Mouse (Mus musculus) heart, embryonic 11.5 days (tissue): ENCODE results near the gene Ccr2. TPM values are rescaled to one million over a fixed set of nuclear protein-coding genes. Genes with fewer than 3 reads are reported as not detected.
"Not testable (repeated sequence)": the region's sequence is repeated elsewhere in the genome, so short reads cannot be mapped to it uniquely, and the experiment has no call there.

Experiments used
- ATAC-seq: fragments of 200-750 bp; cut with Nextera tagmentation; replicated peaks from 2 replicates; pipeline ENCODE4 v1.8.0; 2017; ENCODE audit warnings: moderate library complexity; ENCODE audit not compliant: insufficient number of reproducible peaks, low FRiP score, low TSS enrichment
- H3K27ac ChIP-seq: fragments of 300-500 bp; sonication (generic); 2 replicates; pipeline ENCODE4 v1.5.1; 2014; ENCODE audit warnings: mild to moderate bottlenecking, low read depth, low read length
- H3K27me3 ChIP-seq: fragments of 300-500 bp; sonication (generic); 2 replicates; pipeline ENCODE4 v1.6.1; 2014; ENCODE audit warnings: mild to moderate bottlenecking, low read length, mixed read lengths; ENCODE audit not compliant: control insufficient read depth, insufficient read depth
- H3K36me3 ChIP-seq: fragments of 300-500 bp; sonication (generic); 2 replicates; pipeline ENCODE4 v1.6.1; 2014; ENCODE audit warnings: mild to moderate bottlenecking, low read length, moderate library complexity, mixed read lengths; ENCODE audit not compliant: control insufficient read depth, insufficient read depth
- H3K4me1 ChIP-seq: fragments of 300-500 bp; sonication (generic); 2 replicates; pipeline ENCODE4 v1.6.1; 2014; ENCODE audit warnings: low read length; ENCODE audit not compliant: control insufficient read depth, insufficient read depth
- H3K4me2 ChIP-seq: fragments of 300-500 bp; sonication (generic); 2 replicates; pipeline ENCODE4 v1.6.1; 2014; ENCODE audit warnings: mild to moderate bottlenecking, moderate library complexity
- H3K4me3 ChIP-seq: fragments of 300-500 bp; sonication (generic); 2 replicates; pipeline ENCODE4 v1.5.1; 2014; ENCODE audit warnings: low read depth, low read length
- H3K9ac ChIP-seq: fragments of 300-500 bp; sonication (generic); 2 replicates; pipeline ENCODE4 v1.6.1; 2014; ENCODE audit warnings: mild to moderate bottlenecking, low read depth, low read length, moderate library complexity
- H3K9me3 ChIP-seq: fragments of 300-500 bp; sonication (generic); replicated peaks from 2 replicates; pipeline ENCODE4 v1.6.1; 2016; ENCODE audit warnings: low read length; ENCODE audit not compliant: control insufficient read depth
- WGBS: fragments of 180-500 bp; shearing (Covaris S2); extraction: QIAGEN DNeasy Blood & Tissue Kit; methylation state at CpG from one replicate; pipeline ENCODE4 v1.1.7; 2014; ENCODE audit not compliant: insufficient replicate concordance; 5-methylcytosine and 5-hydroxymethylcytosine counted together
- polyA plus RNA-seq: library from polyadenylated mRNA; unstranded; fragments of >200 nt; fragmentation: Nextera tagmentation; extraction: Ambion mirVana; gene quantifications from 2 replicates; pipeline ENCODE4 v1.2.1, GENCODE M21; 2014

Ccr2 gene
- polyA plus RNA-seq, 1 experiment from 2014 or later = 0.39 TPM

DNA sequence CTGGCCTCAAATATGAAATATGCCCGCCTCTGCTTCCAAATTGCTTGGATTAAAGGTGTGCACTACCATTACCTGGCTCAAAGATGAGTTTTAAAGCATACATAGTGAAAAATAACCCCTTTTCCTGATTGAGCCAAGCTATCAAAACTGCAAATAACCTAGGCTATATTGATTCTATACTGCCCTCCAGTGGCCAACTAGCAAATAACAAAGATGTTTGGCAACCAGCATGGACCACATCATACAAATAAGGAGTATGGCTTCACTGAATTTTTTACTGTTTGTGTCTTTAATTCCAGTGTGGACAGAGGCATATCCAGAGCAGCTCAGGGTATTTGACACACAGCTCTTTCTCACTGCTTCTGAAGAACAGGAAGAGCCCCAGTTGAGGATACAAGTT lies 26.6 kb downstream of the Ccr2 start:
- Histone ChIP-seq H3K9ac (no peak overlapping the region), H3K36me3 (no peaks in the 10 kb centered on the region), H3K27me3 (no peaks in the 10 kb centered on the region), H3K4me2 (no peak overlapping the region), H3K4me3 (no peak overlapping the region), H3K27ac (no peak overlapping the region), H3K4me1 (0 out of 2 replicates have a peak, but pooled peaks cover 3% of the 10 kb centered on the region), H3K9me3 (no peaks in the 10 kb centered on the region)
- ATAC-seq = no peak
- WGBS = 0% methylated on average over 1 of the region's 1 CpGs

GRCm38 (mm10) chr9:124132899-124133298 lies 31.1 kb downstream of the Ccr2 start:
- not testable (repeated sequence) for H3K4me3 ChIP-seq, ATAC-seq, H3K27ac ChIP-seq, H3K36me3 ChIP-seq, H3K9me3 ChIP-seq, H3K4me1 ChIP-seq, H3K27me3 ChIP-seq, H3K4me2 ChIP-seq, H3K9ac ChIP-seq
- 84% methylated on average over 2 of the region's 2 CpGs for WGBS

- H3K36me3 ChIP-seq = not testable (repeated sequence)
Measured at GRCm38 (mm10) chr9:124134919-124135318, 33.2 kb downstream of the Ccr2 start.

DNA sequence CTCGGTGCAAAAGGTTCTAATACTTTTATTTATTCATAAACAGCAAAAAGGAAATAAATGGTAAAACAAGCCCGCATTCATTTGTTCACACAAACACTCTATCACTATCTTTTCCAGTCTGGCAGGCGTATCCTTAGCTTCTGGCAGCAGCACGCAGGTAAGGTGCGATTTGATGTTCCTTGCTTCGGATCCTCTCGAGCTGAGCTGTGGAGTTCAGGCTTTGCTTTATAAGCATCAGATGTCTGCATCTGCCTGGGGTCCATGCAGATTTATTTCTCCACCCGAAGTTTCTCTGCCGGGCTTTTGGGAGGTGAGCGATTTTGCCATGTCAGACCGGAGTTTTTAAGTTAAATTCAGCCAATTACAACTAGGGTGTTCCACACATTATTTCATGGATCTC lies 35.9 kb downstream of the Ccr2 start:
- no peak for ATAC-seq
- Histone ChIP-seq H3K4me2 (no peak overlapping the region), H3K27me3 (no peaks in the 10 kb centered on the region), H3K4me3 (no peak overlapping the region), H3K9ac (no peak overlapping the region), H3K9me3 (no peaks in the 10 kb centered on the region), H3K27ac (no peak overlapping the region), H3K36me3 (no peaks in the 10 kb centered on the region), H3K4me1 (no peaks in the 10 kb centered on the region)
- 50% methylated on average over 11 of the region's 11 CpGs for WGBS

More at GRCm38 (mm10) chr9:124134919-124135318, 33.2 kb downstream of the Ccr2 start:
- H3K27me3 ChIP-seq, H3K27ac ChIP-seq, ATAC-seq, H3K9me3 ChIP-seq, H3K4me1 ChIP-seq, H3K4me2 ChIP-seq, H3K9ac ChIP-seq, H3K4me3 ChIP-seq: not testable (repeated sequence)
- 79% methylated on average over 1 of the region's 1 CpGs for WGBS

GRCm38 (mm10) chr9:124138055-124138775 lies 36.5 kb downstream of the Ccr2 start:
- WGBS = 15% methylated on average over 4 of the region's 4 CpGs
- Histone ChIP-seq H3K9me3 (no peaks in the 10 kb centered on the region), H3K4me3 (no peak overlapping the region), H3K36me3 (no peaks in the 10 kb centered on the region), H3K4me1 (no peaks in the 10 kb centered on the region), H3K27ac (no peak overlapping the region), H3K9ac (no peak overlapping the region), H3K27me3 (no peaks in the 10 kb centered on the region), H3K4me2 (no peak overlapping the region)
- no peak for ATAC-seq

DNA sequence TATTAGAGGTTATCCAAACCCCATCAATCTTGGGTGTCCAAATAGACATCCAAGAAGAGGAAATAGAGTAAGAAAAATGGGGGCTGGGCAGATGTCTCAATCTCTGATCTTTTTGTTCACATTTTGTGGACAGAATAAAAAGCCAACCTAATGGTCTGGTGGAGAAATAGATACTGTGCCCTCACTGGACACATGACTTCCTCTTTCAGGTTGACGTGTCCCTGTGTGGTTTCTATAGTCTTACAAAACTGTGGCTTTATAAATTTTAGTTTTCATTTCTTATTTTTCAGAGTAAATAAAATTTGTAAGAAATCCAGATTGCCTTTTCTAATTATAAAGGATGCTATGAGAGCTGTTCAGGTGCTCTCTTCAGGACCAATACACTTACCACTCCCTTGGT lies 41.9 kb downstream of the Ccr2 start:
- no peaks in the 10 kb centered on the region for H3K4me1 ChIP-seq
- H3K9me3 ChIP-seq = no peaks in the 10 kb centered on the region
- H3K4me3 ChIP-seq = no peak overlapping the region
- no peak overlapping the region for H3K27ac ChIP-seq
- H3K9ac ChIP-seq = no peak overlapping the region
- H3K36me3 ChIP-seq = no peaks in the 10 kb centered on the region
- H3K27me3 ChIP-seq = no peaks in the 10 kb centered on the region
- no peak overlapping the region for H3K4me2 ChIP-seq
- no peak for ATAC-seq
- WGBS = 77% methylated on average over 1 of the region's 1 CpGs

- H3K27ac ChIP-seq = no peak overlapping the region
- H3K4me2 ChIP-seq = no peak overlapping the region
- no peaks in the 10 kb centered on the region for H3K9me3 ChIP-seq
- no peaks in the 10 kb centered on the region for H3K36me3 ChIP-seq
- no peak overlapping the region for H3K9ac ChIP-seq
- ATAC-seq = no peak
- H3K4me3 ChIP-seq = no peak overlapping the region
- no peaks in the 10 kb centered on the region for H3K27me3 ChIP-seq
- H3K4me1 ChIP-seq = no peaks in the 10 kb centered on the region
Measured at GRCm38 (mm10) chr9:124146307-124146706, 44.6 kb downstream of the Ccr2 start.

Other genes starting within 250 kb of the Ccr2 start
- not detected in 2 replicates for gene Xcr1, start 239.9 kb upstream of the Ccr2 start, polyA plus RNA-seq
- 0.80 and 0.92 TPM in 2 replicates for gene Ccr1, start 133.3 kb upstream of the Ccr2 start, polyA plus RNA-seq
- gene Ccr1l1, start 123.5 kb upstream of the Ccr2 start, polyA plus RNA-seq = not detected in 2 replicates
- not detected in 2 replicates for gene Ccr3, start 80.0 kb upstream of the Ccr2 start, polyA plus RNA-seq
- 0.03 and 1.1 TPM in 2 replicates for gene Ccr5, start 19.6 kb downstream of the Ccr2 start, polyA plus RNA-seq
- 6.6 and 8.3 TPM in 2 replicates for gene 2010315B03Rik, start 210.7 kb downstream of the Ccr2 start, polyA plus RNA-seq